Mouse (Mus musculus) thymus, postnatal 4 days (tissue): ENCODE data around the gene Adamtsl3.

Experiments
- DNase-seq: peaks from one replicate; pipeline ENCODE4 v3.0.0; 2021

Adamtsl3 gene

DNA sequence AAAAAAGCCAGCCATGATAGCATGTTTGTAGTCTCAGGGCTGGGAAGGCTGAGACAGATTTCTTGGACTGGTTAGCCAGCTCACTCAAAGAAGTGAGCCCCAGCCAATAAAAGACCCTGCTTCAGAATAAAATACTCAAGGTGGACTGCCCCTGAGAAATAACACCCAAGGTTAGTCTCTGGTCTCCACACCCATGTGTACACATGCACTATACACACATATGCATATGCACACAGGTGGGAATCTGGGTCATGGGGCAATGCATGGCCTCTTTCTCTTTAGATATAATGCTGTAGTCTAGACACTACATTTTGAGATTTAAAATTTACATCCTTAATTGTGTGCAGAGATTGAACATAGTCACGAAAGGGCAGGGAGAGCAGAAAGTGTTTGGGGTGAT, 88.8 kb downstream of the Adamtsl3 start:
- no peak for DNase-seq

DNA sequence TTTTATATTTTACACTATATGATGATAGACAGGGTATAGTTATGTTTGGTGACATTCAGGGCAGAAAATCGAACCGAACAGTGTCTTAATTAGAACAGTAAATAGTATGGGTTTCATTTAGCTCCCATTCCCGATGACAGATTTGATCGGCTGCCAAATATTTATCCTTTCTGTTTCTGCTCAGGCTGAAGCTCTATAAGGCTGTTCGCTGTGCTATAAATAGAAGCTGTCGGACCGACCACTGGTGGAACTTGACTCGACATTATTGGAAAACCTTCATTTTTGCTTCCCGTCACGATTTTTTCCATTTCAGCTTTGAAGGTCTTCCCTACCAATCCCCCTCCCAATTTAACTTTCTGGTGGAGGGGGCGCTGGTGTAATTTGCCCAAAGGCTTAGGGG, 89.9 kb downstream of the Adamtsl3 start:
- no peak for DNase-seq

DNA sequence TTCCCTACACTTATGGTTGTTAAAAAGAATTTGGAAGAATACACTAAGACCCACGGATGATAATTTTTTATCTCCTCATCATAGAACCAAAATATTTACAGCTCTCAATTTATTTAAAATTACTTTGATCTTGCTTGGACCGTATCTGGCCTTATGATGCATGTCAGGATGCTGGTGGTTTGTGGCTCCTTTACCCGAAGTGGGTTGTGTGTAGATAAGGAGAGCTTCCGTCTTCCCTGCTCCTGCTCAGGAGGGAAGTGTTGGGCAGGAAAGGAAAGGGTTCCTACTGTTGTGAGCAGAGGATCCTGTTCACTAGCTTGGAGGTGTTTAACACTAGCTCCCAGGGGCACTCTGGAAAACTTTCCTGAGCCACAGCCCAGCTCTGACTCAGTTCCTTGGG, 94.0 kb downstream of the Adamtsl3 start:
- no peak for DNase-seq

DNA sequence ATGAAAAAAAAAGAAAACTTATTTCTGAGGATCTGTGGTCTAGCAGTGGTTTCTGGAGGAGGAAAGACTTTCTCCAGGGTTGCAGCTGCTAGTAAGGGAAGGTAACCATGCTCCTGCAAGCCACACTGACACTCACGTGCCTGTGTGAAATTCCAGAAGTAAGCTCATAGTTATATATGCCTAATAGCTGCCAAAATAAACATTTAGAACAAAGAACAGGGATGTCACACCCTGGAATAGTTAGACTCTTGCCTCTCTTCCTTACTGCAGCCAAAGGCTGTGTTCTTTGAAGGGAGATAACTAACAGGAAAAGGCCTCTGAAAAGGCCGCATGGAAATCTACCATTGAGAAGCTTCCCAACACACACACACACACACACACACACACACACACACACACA, 96.1 kb downstream of the Adamtsl3 start:
- DNase-seq: no peak

DNA sequence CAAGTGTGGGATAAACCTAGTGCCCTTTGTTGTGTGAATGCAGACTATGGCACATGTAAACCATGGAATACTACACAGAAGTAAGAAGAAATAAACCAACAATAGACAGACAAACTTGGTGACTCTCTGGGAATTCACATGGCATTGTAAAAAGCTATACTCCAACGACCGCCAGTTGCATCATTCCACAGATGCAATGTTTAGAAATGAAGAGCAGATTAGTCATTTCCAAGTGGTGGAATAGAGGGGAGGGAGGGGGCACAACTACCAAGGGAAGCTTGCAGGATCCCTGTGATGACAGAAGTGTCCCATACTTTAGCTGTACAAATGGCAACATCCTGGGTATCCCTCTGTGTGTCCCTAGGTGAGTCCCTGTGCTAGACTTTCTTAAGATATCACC, 97.7 kb downstream of the Adamtsl3 start:
- DNase-seq: no peak

DNA sequence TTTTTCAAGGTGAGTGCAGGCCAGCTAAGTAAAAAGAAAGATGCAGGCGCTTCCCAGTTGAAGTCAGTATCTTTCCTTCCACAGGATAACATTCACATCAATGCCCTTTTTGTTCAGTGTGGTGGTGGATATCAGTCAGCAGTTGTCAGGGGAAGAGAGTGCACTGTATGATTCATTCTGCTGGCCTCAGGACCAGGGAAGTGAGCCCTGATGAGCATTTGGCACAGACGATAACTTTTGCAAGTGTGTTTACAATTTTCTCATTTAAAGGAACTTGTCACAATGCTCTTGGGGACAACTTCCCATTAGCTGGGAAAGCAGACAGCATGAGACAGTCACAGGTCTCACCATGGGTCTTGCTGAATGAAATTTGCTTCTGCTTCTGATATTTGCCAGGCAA, 122.9 kb downstream of the Adamtsl3 start:
- no peak for DNase-seq

DNA sequence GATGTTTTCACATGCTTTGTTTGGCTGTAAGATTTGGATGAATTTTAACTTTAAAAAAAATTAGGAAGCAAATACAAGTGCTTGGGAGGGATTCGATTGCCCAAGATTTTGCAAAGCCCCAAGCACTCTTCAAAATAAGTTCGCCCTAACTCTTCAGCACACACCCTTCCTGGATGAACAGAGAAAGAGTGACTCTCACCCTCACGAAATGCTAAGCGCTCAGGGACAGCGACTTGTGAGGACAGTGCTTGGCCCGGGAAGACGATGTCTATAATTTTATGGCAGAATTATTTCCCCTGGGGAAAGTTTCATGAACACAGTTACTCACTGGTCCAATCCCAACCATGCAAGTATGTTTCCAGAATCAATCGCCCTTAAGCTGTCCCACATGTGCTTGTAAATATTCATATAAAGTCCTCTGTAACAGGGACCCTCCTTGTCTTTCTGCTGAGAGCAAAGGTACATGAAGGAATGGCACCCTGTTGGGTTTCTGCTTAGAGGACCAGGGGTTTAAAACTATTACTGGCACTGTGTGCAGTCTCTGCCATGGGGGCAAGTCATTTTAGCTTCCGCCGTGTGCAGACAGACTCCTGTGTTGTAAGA, 127.5 kb downstream of the Adamtsl3 start:
- DNase-seq: no peak

DNA sequence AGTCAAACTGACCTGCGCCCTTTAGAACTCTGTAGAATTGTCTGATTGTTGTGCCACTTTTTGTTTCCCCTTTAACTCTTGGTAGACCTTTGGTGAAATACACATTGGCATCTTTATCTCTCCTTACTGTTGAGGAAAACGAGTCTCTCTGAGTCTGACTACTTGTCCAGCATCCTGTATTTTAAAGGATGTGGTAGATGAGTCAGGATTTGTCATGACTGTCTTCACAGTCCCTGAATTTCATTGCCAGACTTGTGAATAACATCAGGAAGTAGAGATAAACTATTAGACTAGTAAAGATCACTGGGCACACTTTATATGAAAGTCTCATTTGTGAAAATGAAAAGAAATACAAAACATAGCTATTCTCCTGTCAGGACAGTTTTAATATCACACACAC, 128.9 kb downstream of the Adamtsl3 start:
- DNase-seq: no peak

DNA sequence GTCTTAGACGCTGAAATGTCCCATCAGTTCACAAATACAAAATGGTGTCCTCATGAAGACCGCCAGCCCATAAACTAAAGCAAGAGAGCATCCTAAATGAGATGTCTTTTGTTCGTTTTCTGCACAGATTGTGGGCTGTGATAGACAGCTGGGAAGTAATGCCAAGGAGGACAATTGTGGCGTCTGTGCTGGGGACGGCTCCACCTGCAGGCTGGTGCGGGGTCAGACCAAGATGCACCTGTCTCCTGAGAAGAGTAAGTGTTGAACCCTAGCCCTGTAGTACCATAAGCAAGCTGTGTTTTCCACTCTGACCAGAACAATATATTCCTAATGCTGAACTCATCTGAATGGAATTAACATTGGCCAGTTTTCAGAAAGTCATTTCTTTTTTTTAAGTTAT, 129.9 kb downstream of the Adamtsl3 start:
- DNase-seq: peak; percentile 28

DNA sequence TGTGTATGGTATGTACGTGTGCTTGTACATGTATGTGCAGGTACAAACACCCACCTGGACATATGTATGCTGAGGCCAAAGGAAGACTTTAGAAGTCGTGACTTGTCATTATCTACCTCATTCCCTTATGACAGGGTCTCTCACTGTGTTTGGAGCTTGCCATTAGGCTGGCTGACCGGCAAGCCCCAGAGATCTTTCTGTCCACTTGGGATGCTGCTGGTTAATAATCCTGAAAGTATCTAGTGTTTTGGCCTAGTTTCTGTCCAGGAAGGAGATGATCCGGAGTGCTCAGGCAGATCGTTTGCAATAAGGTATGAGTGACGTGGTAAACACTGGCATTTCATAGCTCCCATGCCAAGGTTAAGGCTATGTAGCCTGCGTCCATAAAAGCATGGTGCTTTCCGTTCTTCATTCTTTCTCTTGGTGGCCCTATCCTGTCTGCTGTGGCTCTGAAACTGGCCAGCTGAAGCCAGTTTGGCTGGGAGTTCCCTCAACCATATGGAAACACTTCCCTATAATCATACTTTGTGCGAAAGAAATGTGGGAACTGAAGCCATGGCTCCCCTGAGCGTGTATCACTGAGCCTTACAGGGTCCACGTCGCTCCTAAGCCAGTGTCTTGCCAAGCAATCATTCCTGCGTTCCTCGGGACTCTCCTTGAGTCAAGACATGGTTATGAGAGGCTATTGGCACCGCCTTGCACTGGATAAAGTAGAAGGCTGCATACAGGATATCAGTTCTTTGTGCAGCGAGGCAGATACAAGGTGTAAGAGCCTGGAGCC, 141.1 kb downstream of the Adamtsl3 start:
- no peak for DNase-seq

DNA sequence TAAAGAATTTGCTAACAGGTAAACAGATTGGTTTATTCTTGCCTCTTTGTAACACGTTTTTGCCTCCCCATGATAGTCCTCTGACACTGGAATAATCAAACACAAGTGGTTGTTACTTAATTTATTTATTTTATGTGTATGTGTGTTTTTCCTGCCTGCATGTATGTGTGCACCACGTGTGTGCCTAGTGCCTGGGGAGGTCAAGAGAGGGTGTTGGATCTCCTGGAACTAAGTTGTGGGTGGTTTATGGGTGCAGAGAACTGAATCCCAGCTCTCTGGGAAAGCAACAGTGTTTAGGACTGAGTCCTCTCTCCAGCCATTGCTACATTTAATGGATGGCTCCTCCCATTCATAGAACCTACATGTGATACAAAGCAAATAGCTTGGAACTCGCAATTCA, 143.0 kb downstream of the Adamtsl3 start:
- DNase-seq: no peak

DNA sequence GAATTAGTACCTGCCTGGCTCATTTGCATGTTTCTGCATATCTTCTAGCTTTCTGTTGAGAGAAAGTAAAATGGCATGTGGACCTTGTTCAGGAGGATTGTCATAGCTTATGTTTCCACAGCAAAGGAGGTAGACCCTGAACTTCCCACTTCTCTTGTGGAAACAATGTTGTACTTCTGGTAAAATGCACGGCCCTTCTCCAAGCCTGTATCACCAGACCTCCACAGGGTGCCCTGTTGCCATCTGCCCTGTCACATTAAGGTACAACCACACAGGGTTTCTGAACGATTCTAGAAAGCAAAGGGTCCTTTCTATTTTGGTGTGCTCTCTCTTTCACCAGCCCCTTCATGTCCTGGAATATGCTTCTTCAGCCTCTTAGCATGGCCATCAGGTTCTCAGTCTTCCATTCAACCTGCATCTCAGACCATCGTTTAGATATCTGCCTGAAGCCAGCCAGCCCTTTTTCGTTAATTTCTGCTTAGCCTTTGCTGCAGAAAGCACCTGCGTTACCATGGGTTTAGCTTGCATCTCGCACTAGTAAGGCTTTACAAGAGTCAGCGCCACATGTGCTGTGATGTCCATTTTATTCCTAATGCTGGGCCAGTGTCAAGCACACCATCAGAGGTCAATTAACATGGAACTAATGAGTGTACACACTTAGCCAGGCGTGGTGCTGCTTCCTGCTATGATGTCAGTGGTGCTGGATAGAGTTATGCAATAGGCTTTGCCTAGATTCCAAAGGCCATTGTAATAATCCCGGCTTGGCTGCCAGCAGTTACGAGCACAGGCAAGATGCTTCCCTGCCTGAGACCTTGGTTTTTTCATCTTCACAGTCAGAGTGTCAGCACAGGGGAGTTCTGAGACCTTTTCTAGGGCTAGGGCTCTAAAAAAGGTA, 143.6 kb downstream of the Adamtsl3 start:
- DNase-seq: no peak

DNA sequence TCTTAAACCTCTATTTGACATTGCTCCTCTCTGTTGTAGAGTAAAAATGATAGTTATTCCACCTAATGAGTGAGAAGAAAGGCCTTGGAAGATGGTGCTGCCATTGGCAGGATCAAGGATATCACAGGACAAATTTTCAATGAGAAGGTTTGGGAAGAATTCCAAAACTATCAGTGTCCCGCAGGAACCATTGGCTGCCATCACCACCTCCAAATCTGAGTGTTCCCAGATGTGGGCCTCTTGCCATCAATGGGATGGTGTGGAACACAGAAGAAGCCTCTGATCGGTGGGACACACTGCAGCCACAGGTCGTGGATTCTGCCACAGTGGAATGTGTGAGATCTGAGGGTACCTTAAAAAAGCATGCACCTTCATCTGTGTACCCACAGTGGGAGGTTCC, 147.9 kb downstream of the Adamtsl3 start:
- no peak for DNase-seq

DNA sequence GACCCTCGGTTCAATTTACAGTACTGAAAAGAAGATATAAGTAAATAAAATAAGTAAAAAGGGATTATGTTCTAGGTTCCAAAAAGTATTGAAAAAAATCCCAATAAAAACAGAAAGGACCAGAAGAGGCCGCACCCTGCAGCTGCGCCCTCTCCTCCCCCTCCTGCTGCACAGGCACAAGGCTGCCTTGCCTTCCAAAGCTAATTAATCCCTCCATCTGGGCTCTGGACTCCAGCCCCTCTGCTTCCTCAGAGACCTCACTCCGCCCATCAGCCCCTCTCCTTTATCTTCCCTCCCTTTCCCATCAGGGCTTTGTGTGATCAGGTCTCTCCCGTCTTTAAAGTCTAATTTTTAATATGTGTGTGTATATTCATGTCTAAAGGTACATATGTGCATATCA, 149.3 kb downstream of the Adamtsl3 start:
- DNase-seq: no peak

DNA sequence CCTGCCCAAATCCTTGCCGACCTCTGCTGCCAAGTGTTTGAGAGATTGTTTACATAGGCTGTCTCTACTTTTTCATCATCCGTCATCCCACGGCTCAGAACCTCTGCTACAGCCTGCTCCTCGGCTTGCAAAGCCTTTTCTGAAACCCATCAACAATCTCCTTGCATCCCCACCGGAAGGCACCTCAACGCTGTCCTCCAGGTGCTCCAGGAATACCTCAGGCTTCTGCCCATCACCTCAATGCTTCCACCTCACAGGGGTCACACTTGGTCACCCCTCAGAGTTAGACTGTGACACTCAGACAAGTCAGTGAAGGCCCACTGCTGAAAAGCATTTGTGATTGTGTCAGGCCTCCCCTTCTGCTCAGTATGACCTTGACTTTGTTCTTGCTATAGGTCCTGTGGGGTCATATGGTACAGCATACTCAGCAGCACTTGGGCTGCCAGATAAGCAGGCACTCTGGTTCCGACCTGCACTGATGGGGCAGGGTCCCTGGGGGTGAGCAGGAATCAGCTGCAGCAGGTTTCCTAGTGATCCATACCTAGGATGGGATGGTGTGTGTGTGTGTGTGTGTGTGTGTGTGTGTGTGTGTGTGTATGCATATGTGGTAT, 150.0 kb downstream of the Adamtsl3 start:
- no peak for DNase-seq

DNA sequence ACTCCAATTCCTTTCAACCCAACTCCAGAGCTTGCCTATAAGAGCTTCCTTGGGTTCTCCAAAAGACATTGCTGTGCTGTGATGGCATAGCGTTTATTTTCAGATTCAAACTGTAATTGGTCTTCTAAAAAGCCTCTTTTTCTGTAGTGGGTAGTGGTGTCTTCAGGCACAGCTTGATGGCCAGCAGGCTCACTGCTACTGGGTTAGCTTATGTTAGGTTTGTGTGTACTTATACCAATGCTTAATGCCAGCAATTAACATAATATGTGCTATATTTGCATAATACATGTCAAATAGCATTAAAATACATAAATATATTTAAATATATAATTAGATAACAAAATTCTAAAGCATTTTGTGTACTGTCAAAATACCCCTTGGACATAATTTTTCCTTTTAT, 155.5 kb downstream of the Adamtsl3 start:
- no peak for DNase-seq

DNA sequence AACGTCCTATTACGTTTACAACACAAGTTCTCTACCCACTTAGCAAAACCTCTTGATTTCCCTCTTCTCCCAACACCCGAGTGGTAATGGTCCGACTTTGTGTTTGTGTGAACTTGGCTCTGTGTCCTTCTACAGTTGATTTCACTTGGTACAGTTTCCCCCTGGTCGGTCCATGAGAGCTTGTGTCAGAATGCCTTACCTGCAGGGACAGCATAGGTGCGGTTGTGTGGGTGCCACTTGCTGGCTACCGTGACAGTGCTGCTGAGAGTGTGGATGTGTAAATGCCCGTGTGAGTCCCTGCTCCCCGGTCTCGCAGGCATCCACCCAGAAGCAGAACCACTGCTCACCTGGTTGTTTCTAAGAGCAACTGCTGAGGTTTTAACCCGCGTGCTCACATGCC, 157.4 kb downstream of the Adamtsl3 start:
- no peak for DNase-seq

DNA sequence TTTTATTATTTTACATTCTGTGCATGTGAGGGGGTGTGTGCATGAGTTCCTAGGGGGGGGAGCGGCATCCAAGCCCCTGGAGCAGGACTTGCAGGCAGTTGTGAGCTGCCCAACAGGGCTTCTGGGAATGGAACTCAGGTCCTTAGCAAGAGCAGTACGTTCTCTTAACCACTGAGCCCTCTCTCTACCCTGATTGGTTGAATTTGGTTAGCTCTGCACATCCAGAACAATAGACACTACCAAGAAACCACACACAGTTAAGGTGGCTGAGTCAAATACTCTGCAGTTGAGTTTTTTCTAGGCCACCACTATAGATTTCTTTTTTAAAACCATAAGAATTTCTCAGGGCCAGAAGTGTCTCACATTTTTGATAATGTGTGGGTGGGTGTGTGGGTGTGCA, 158.7 kb downstream of the Adamtsl3 start:
- DNase-seq: no peak

DNA sequence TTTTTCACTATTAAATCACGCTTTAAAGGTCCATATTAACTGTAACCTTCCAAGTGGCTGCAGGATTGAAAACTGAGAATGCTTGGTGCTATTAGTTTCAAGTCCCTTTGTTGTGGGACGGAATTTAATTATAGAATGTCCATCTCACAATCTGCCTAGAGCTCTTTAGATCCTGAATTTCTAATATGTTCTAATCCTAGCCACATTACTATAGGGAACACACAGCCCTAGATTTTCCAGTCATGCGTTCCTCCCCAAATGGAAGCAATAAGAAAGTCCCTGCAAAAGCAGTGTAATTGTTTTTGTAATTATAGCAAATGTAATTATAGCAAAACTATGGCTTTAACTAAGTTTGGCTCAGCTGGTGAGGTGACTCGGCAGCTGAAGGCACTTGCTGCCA, 161.6 kb downstream of the Adamtsl3 start:
- no peak for DNase-seq

DNA sequence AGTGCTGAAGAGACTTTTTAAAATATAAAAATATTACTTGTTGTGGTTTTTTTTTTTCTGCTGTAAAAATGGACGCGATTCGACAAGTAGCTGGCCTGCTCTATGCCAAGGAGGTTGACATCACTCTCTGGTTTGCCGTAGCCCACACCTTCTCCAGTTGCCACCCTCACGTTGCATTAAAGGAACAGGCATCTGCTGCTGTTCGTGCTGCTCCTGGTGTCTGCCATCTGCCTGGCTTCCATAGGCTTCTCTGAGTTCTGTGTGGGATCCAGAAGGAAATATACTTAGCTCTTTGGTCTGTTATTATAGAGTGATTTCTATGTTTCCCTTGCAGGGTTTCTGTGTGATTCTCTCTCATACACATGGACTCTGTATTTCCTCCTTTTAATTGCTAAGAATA, 165.8 kb downstream of the Adamtsl3 start:
- DNase-seq: no peak

DNA sequence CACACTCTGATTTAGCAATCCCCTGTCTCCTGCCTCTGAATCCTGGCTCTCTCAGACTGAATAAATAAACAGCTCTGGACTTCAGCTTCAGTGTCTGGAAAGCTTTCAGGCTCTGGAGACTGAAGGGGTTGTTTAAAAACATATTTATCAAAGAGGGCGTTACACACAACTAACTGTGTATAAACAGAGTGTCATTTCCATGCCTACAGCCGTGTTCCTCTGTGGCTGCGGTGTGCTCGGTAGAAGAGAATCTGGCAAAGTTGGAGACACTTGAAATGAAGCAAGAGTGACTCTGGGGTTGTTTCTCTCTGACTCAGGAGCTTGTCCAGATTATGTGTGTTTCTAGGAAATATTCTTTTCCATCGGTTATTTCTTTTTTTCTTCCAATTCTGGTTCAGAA, 167.0 kb downstream of the Adamtsl3 start:
- DNase-seq: no peak

DNA sequence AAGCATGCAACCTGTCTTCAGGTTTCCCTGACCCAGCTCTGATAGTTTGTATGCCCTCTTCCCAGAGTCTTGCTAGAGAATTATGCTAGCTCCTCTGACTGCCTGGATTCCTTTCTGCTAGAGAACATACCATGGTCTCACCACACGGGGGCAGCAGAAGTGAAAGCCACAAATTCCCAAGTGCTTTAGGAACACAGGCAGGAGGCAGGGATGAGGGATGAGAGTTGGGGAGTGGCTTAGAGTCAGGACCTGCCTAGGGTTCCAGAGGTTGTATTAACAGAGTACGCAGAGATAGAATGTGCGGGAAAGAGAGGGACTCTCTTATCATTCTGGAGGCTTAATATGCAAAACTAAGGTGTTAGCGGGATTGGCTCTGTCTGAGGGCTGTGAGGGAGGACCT, 168.6 kb downstream of the Adamtsl3 start:
- peak; percentile 35 for DNase-seq

DNA sequence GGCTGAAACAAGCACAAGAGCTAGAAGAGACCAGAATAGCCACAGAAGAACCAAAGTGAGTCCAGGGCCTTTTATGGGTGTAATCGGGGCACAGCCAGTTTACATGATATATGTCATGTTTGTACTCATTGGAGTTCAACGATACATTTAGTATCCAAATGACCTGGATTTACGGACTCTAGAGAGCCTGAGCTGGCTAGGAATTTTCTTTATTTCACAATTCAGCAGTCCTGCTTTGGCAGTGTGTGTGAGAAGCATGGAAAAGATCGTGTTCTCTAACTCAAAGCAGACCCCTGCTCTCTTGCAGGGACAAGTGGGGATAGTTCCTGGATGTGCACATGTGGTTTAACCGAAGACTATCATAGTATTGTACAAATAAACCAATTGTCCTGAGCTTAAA, 195.1 kb downstream of the Adamtsl3 start:
- DNase-seq: no peak

DNA sequence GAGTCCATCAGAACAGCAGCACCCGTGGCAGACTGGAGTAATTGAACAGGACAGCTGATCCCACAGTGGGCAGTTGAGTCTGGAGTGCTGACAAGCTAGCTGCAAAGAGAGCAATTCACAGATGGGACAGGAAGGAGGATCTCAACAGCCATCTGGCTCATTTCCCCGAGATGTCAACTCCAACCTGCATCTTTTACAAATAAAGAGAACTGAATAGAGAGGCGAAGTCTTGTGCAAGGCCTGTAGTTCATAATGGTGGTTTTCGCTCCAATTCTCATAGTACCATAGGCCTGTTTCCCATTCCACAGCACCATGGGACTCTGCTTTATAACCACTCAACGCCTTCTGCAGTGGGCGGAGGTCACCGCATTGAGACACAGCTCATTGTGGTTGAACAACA, 195.9 kb downstream of the Adamtsl3 start:
- DNase-seq: no peak
